Mouse (Mus musculus): ENCODE measurements around the gene Ablim1. TPM values are rescaled to one million over a fixed set of nuclear protein-coding genes. Genes with fewer than 3 reads are reported as not detected.

Ablim1 gene
- total RNA-seq, 4 experiments from 2014 or later, result 103 to 121 (median 110) TPM

GRCm38 (mm10) chr19:57224390-57224789 lies 90.3 kb downstream of the Ablim1 start:
- DNase-seq (ENCODE audit: low spot score in 2 of 2), result no peak

GRCm38 (mm10) chr19:57223686-57224085 lies 91.0 kb downstream of the Ablim1 start:
- no peak for DNase-seq (ENCODE audit: low spot score in 2 of 2)

GRCm38 (mm10) chr19:57222657-57223056 lies 92.1 kb downstream of the Ablim1 start:
- DNase-seq (ENCODE audit: low spot score in 2 of 2), result no peak

GRCm38 (mm10) chr19:57221684-57222235 lies 93.0 kb downstream of the Ablim1 start:
- DNase-seq (ENCODE audit: low spot score in 2 of 2), result no peak

GRCm38 (mm10) chr19:57219758-57220157 lies 95.0 kb downstream of the Ablim1 start:
- DNase-seq (ENCODE audit: low spot score in 2 of 2), result no peak

GRCm38 (mm10) chr19:57217161-57217560 lies 97.6 kb downstream of the Ablim1 start:
- DNase-seq (ENCODE audit: low spot score in 2 of 2), result no peak

GRCm38 (mm10) chr19:57215527-57215926 lies 99.2 kb downstream of the Ablim1 start:
- DNase-seq (ENCODE audit: low spot score in 2 of 2), result no peak

- DNase-seq (ENCODE audit: low spot score in 2 of 2), result no peak
Measured at GRCm38 (mm10) chr19:57212406-57212805, 102.3 kb downstream of the Ablim1 start.

GRCm38 (mm10) chr19:57211444-57212111 lies 103.1 kb downstream of the Ablim1 start:
- peak in 1 of 2 experiments; percentile 73 for DNase-seq (ENCODE audit: low spot score in 2 of 2)

GRCm38 (mm10) chr19:57210924-57211323 lies 103.8 kb downstream of the Ablim1 start:
- no peak for DNase-seq (ENCODE audit: low spot score in 2 of 2)

- DNase-seq (ENCODE audit: low spot score in 2 of 2), result no peak
Measured at GRCm38 (mm10) chr19:57204101-57204500, 110.6 kb downstream of the Ablim1 start.

GRCm38 (mm10) chr19:57202554-57202953 lies 112.2 kb downstream of the Ablim1 start:
- DNase-seq (ENCODE audit: low spot score in 2 of 2), result no peak

GRCm38 (mm10) chr19:57201090-57201483 lies 113.6 kb downstream of the Ablim1 start:
- DNase-seq (ENCODE audit: low spot score in 2 of 2), result no peak

- DNase-seq (ENCODE audit: low spot score in 2 of 2), result no peak
Measured at GRCm38 (mm10) chr19:57200477-57201089, 114.1 kb downstream of the Ablim1 start.

- peak in 1 of 2 experiments; percentile 26 for DNase-seq (ENCODE audit: low spot score in 2 of 2)
Measured at GRCm38 (mm10) chr19:57199361-57199760, 115.4 kb downstream of the Ablim1 start.

- DNase-seq (ENCODE audit: low spot score in 2 of 2), result peak in 1 of 2 experiments; percentile 62
Measured at GRCm38 (mm10) chr19:57198531-57198930, 116.2 kb downstream of the Ablim1 start.

- no peak for DNase-seq (ENCODE audit: low spot score in 2 of 2)
Measured at GRCm38 (mm10) chr19:57198029-57198428, 116.7 kb downstream of the Ablim1 start.

- DNase-seq (ENCODE audit: low spot score in 2 of 2), result peak in 1 of 2 experiments; percentile 50
Measured at GRCm38 (mm10) chr19:57197043-57197817, 117.5 kb downstream of the Ablim1 start.

- DNase-seq (ENCODE audit: low spot score in 2 of 2), result no peak
Measured at GRCm38 (mm10) chr19:57196616-57197015, 118.1 kb downstream of the Ablim1 start.

- no peak for DNase-seq (ENCODE audit: low spot score in 2 of 2)
Measured at GRCm38 (mm10) chr19:57195169-57195930, 119.4 kb downstream of the Ablim1 start.

- no peak for DNase-seq (ENCODE audit: low spot score in 2 of 2)
Measured at GRCm38 (mm10) chr19:57193958-57194357, 120.8 kb downstream of the Ablim1 start.
